Mouse (Mus musculus) T-helper 2 cell (primary cell): ENCODE measurements around the gene Numbl.

Experiments
- in situ Hi-C: fragments of 300-600 bp; cut with MboI, MseI; formaldehyde crosslinking; loops from one replicate; pipeline ENCODE4 v1.15.1; 2025; ENCODE audit warnings: high pct_unique_total_duplicates

The Numbl gene

GRCm38 (mm10) chr7:27322291-27322690 lies 64.1 kb downstream of the Numbl start:
- in situ Hi-C loops: no loop called here

GRCm38 (mm10) chr7:27323001-27323400 lies 64.8 kb downstream of the Numbl start:
- in situ Hi-C loops: no loop called here

- in situ Hi-C loops: no loop called here
Observed at GRCm38 (mm10) chr7:27324161-27324560, 65.9 kb downstream of the Numbl start.

- in situ Hi-C loops: loop anchor here (25.0 kb wide), 1 partner anchor 1938 kb away; the partner anchor contains the start of gene Lipe
Observed at GRCm38 (mm10) chr7:27324928-27325327, 66.7 kb downstream of the Numbl start.

- in situ Hi-C loops: loop anchor here (25.0 kb wide), 1 partner anchor 1938 kb away; the partner anchor contains the start of gene Lipe
Observed at GRCm38 (mm10) chr7:27325697-27326096, 67.5 kb downstream of the Numbl start.

- in situ Hi-C loops: loop anchor here (25.0 kb wide), 1 partner anchor 1939 kb away; the partner anchor contains the start of gene Lipe
Observed at GRCm38 (mm10) chr7:27326101-27326880, 68.1 kb downstream of the Numbl start.

- in situ Hi-C loops: loop anchor here (25.0 kb wide), 1 partner anchor 1940 kb away; the partner anchor contains the start of gene Lipe
Observed at GRCm38 (mm10) chr7:27327500-27327899, 69.3 kb downstream of the Numbl start.

- in situ Hi-C loops: loop anchor here (25.0 kb wide), 1 partner anchor 1941 kb away; the partner anchor contains the start of gene Lipe
Observed at GRCm38 (mm10) chr7:27328161-27328560, 69.9 kb downstream of the Numbl start.

- in situ Hi-C loops: loop anchor here (25.0 kb wide), 1 partner anchor 1941 kb away; the partner anchor contains the start of gene Lipe
Observed at GRCm38 (mm10) chr7:27328648-27329047, 70.4 kb downstream of the Numbl start.

GRCm38 (mm10) chr7:27329326-27329947 lies 71.2 kb downstream of the Numbl start:
- in situ Hi-C loops: loop anchor here (25.0 kb wide), 1 partner anchor 1942 kb away; the partner anchor contains the start of gene Lipe

- in situ Hi-C loops: loop anchor here (10.0 to 25.0 kb wide), 3 partner anchors 65 to 1943 kb away; partner anchors contain the start of genes Hipk4 and Lipe
Observed at GRCm38 (mm10) chr7:27329981-27330380, 71.7 kb downstream of the Numbl start.

GRCm38 (mm10) chr7:27330709-27331540 lies 72.7 kb downstream of the Numbl start:
- in situ Hi-C loops: loop anchor here (10.0 to 25.0 kb wide), 3 partner anchors 64 to 1944 kb away; partner anchors contain the start of genes Hipk4 and Lipe

GRCm38 (mm10) chr7:27331541-27331851 lies 73.3 kb downstream of the Numbl start:
- in situ Hi-C loops: loop anchor here (10.0 to 25.0 kb wide), 3 partner anchors 63 to 1944 kb away; partner anchors contain the start of genes Hipk4 and Lipe
